Mouse (Mus musculus) 3T3-L1 (cell line): ENCODE measurements around the gene Grap2.
A peak's percentile ranks its signal among the peaks of the same experiment; 100 is the strongest.

Source experiments
- DNase-seq: peaks from one replicate; pipeline ENCODE4 v3.0.0-alpha.2; 2015; ENCODE audit warnings: low read depth, low spot score

Grap2 gene

DNA sequence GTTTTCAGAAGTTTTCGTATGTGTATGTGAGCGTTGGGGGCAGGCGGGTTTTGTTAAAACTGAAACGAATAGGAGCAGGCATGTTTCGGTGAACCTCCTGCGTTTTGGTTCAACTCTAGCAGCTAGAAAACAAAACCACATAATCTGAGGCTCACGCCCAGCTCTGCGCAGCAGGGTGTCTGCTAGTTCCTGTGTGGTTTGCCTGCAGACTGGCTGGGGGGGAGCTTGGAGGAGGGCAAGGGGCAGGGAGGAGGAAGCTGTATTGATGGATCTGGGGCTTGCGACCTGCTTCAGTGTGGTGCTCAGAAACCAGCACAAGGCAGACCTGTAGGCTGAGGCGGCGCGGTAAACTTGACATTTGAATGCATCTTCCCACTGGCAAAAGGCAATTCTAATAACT is at the start of gene Grap2:
Gene Grap2, plus strand, starts transcription at position 304 of the 400 bp plus-strand sequence.
- no peak for DNase-seq

GRCm38 (mm10) chr15:80529955-80530869 is 42.2 kb upstream of the Grap2 start:
- no peak for DNase-seq

- no peak for DNase-seq
These were observed 41.4 kb upstream of the Grap2 start for GRCm38 (mm10) chr15:80531026-80531425.

- no peak for DNase-seq
These were observed 39.9 kb upstream of the Grap2 start for GRCm38 (mm10) chr15:80532281-80533072.

- peak; percentile 69 for DNase-seq
These were observed 39.1 kb upstream of the Grap2 start for GRCm38 (mm10) chr15:80533274-80533673.

DNA sequence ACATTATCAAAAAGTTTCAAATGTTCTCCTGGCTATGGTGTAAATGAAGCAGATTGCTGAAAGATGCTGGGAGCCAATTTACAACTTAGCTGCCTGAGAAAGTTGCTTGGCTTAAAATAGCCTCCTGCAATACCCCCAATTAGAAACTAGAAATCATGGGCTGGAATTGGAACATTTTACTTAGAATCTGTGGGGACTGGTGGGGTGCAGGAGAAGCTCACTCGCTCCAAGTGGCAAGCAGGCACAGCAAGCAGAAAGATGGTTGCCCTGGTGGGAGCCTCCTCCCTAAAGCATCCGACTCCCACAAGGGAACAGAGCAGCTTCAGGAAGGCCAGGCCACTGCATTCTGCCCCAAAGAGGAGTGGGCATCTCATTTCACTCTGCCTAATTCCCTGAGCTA is 36.3 kb upstream of the Grap2 start:
- no peak for DNase-seq

- DNase-seq = no peak
These were observed 34.3 kb upstream of the Grap2 start for GRCm38 (mm10) chr15:80538075-80538474.

DNA sequence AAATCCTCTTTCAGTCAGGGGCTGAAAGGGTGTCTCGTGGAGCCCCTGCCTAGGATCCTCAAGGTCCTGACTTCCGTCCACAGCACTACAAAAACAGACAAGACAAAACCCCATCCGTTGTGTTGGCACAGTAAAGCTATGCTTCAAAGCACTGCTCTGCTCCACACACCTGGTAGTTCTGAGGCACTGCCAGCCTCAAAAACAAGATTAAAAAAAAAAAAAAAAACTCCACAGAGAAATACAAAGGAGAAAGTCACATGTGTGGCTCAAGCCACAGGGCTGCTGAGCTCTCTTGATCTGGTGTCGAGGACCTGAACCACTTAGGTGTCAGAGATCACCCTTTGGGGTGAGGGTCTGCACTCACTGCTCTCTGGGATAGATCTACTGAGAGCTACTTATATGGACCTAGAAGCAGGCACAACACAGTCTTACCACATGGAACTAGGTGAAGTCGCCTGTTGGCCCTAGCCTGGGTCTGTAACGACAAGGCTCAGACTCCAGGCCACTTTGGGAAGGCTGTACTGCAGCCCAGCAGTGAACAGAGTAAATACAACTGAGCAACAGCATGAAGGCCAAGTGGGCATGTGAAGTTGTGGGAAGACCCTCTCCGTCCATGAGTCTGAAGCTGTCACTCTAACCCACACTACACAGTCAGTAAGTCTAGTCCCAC is 33.6 kb upstream of the Grap2 start:
- DNase-seq = no peak

DNA sequence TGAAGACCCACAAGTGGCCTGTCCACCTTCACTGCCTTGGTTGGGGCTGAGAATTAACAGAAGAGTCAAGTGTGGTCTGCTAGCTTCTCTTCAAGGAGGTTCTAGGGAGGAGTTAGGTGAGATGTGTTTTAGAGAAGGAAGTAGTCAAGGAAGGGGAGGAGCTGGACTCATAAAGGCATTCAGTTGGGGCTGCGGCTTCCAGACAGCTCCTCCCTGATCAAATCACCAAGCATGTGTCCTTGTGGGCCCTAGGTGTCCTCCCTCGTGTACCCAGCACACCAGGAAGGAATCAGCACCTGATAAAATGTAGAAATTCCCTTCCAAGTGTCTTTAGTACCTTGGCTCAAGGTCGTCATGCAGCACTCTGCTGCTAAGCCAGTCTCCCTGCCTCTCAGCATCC is 28.3 kb upstream of the Grap2 start:
- no peak for DNase-seq

- DNase-seq = no peak
These were observed 27.0 kb upstream of the Grap2 start for GRCm38 (mm10) chr15:80545430-80545829.

- no peak for DNase-seq
These were observed 17.3 kb upstream of the Grap2 start for GRCm38 (mm10) chr15:80554860-80555822.

DNA sequence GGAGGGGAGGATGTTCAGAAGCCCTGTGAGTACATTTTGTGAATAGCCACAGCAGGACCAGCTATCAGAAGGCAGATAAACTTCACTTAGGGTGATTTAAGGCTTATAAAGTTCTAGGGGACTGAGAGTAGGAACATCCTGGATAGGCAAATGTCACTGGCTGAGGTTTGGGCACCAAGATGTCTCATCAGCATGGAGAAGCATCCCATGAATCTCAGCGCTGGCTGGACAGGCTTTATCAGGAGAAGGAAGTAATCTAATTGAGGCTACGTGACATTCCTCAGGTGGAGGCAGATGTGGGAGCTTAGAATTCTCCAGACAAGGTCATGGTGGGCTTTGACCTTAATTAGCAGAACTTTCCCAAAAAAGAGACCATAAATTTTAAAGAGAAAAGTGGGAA is 16.4 kb upstream of the Grap2 start:
- no peak for DNase-seq

DNA sequence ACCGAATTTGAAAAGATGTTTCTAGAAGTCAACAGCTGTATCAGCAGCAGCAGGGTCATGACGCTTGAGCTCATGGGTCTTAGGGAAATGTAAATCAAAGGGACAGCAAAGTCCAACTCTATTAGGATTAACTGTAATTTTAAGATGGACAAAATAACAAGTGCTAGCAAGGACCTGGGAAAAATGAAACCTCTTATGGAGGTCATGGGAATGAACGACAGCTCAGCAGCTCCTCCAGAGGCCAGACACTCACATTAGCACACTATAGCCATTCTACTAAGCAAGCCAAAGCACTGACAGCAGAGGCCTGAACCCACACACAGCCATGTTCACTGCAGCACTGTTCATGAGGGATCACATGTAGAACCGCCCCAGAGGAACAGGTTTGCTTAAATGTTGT is 14.6 kb upstream of the Grap2 start:
- peak; percentile 44 for DNase-seq

GRCm38 (mm10) chr15:80559534-80559933 is 12.9 kb upstream of the Grap2 start:
- no peak for DNase-seq

DNA sequence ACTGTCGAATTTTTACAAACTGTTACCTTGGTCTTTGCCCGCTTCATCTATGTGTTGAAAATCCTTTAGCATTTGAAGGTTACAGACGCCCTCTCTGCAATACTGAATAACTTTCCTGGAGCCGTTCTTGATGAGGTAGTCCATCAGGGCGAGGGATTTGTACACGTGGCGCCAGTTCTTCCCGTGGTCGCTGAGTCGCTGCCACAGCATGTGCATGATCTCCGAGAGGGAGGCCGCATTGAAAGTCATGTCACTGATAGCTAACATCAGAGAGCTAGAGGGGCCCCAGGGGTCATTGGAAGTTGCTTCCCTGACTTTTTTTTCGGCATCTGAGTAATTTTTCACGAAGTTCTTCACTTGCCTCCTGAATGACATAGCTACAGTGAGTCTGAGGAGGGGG is 12.4 kb upstream of the Grap2 start:
- DNase-seq = peak; percentile 67

DNA sequence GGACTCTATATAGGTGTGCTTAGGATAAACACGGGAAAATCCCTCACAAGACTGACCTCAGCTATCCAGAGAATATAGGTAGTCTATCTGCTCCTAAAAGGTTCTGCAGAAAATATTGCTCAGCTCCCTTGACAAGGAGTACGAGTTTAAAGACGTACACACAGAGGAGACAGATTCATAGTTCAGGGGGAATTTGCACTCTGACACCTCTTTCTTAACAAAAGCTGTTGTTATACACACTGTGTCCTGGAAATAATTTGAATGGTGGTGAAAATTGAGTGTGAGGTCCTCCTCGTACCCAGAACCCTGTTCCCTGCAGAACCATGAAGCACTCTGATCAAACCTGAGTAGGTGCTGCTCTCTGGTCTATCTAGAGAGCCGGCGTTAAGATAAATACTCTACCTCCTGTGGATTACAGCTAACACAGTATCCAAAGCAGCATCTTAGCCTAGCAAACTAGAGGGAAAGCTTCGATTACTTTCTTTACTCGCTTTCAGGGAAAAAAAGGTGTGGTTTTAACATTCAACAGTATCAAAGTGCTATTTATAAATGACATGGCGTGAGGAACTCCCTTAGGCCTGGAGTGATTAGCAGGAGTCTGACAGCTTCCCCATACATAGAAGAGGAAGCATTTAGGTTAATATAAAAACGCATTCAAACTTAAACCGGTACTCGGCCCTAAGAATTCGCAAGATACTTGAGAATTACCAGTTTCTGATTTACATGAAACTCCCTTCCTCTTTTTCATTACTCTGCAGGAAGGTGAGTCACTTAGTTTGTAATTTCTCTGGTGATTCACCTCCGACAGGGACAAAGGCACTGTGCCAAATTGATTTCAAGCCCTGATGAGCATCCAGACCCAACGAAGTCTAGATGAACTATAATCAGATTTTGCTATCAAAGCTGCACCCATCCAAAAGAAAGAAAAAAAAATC is 11.5 kb upstream of the Grap2 start:
- peak; percentile 66 for DNase-seq

GRCm38 (mm10) chr15:80562446-80562845 is 9.9 kb upstream of the Grap2 start:
- DNase-seq = peak; percentile 42

- DNase-seq = peak; percentile 41
These were observed 8.7 kb upstream of the Grap2 start for GRCm38 (mm10) chr15:80563634-80564208.

- DNase-seq = no peak
These were observed 7.2 kb upstream of the Grap2 start, which contains the start of gene Enthd1 for GRCm38 (mm10) chr15:80565106-80565665. Gene Enthd1 (minus strand): TSS chr15:80565156.
